Mouse (Mus musculus): ENCODE measurements around the gene A130010J15Rik. TPM values are rescaled to one million over a fixed set of nuclear protein-coding genes. Genes with fewer than 3 reads are reported as not detected.

A130010J15Rik gene
- 18.1 and 18.2 TPM in 2 replicates for polyA plus RNA-seq (2015; fragmentation: Nextera tagmentation; extraction: Ambion mirVana)

DNA sequence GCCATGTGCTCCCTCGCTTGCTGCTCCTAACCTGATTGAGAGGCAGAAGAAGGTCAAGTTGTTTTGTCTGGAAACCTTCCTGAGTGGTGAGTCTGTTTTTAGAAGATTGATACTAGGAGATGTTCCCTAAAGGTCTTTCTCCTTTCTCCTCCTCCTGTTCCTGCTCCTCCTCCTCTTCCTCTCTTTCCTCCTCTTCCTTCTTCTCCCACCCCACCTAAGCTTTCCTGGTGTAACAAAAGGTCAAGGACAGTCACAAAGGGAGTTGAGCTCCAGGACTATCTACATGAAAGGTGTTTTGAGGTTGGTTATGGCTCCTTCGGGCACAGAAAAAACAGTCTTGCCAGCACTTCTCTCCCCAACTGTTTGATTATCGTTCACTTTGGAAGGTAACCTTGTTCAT, at the start of gene A130010J15Rik:
TSS of gene A130010J15Rik (plus strand) at position 301 of the 400 bp plus-strand sequence.
- H3K4me1 ChIP-seq, result peaks cover 8% of the 10 kb centered on the region
- H3K27me3 ChIP-seq, result no peaks in the 10 kb centered on the region
- no peak within 1 kb of the TSS for H3K4me2 ChIP-seq (replicated peaks)
- no peaks in the 10 kb centered on the region for H3K36me3 ChIP-seq
- no peak for ATAC-seq (ENCODE audit: low FRiP score, low read depth)
- no peak within 1 kb of the TSS for H3K9ac ChIP-seq
- no peak within 1 kb of the TSS for H3K27ac ChIP-seq
- WGBS, result 93% methylated on average over 3 of the region's 3 CpGs
- H3K4me3 ChIP-seq, result no peak within 1 kb of the TSS
- no peaks in the 10 kb centered on the region for H3K9me3 ChIP-seq

DNA sequence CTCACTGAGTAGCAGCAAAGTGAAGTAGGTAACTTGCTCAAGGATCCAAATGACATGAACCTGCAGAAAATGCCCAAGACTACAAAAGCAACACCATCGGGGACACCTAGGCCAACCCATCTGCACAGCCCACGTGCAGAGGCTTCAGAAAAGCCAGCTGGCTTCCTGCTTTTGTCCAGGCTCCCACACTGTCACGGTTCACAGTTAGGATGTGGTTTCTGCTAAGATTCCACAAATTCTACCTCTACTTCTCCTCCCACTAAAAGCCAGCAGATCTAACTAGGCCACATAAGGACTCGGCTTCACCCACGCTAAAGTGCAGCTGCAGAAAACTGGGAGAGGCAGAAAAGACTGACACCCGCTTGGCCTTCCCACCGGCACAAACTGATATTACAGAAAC, 45.1 kb upstream of the A130010J15Rik start:
- no peak for ATAC-seq (ENCODE audit: low FRiP score, low read depth)
- H3K4me1 ChIP-seq, result no peaks in the 10 kb centered on the region
- H3K36me3 ChIP-seq, result peaks cover 86% of the 10 kb centered on the region
- H3K4me2 ChIP-seq (replicated peaks), result no peak overlapping the region
- WGBS, result 96% methylated on average over 7 of the region's 7 CpGs
- H3K9me3 ChIP-seq, result no peaks in the 10 kb centered on the region
- no peaks in the 10 kb centered on the region for H3K27me3 ChIP-seq
- H3K4me3 ChIP-seq, result no peak overlapping the region
- H3K9ac ChIP-seq, result no peak overlapping the region
- no peak overlapping the region for H3K27ac ChIP-seq

DNA sequence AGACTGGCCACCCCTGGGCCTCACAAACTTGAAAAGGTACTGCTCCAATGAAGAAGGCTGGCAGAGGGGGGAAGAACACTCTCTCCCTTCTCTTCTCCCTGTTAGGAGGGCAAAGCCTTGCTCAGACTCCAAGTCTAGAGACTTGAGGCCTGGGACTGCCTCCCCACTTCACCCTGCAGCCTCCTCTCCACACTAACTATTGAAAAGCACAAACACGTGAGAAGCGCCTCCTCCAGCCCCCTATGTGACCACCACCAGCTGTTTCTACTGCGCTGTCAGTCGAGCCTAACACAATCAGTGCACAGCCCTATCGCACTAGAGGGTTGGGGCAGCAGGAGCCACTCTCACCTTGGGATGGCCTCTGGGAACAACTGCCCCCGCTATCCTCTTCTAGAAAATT, 44.6 kb upstream of the A130010J15Rik start:
- H3K4me3 ChIP-seq, result no peak overlapping the region
- peaks cover 86% of the 10 kb centered on the region for H3K36me3 ChIP-seq
- no peaks in the 10 kb centered on the region for H3K27me3 ChIP-seq
- 93% methylated on average over 6 of the region's 6 CpGs for WGBS
- H3K9me3 ChIP-seq, result no peaks in the 10 kb centered on the region
- no peak for ATAC-seq (ENCODE audit: low FRiP score, low read depth)
- no peak overlapping the region for H3K27ac ChIP-seq
- H3K4me1 ChIP-seq, result no peaks in the 10 kb centered on the region
- no peak overlapping the region for H3K9ac ChIP-seq
- no peak overlapping the region for H3K4me2 ChIP-seq (replicated peaks)

DNA sequence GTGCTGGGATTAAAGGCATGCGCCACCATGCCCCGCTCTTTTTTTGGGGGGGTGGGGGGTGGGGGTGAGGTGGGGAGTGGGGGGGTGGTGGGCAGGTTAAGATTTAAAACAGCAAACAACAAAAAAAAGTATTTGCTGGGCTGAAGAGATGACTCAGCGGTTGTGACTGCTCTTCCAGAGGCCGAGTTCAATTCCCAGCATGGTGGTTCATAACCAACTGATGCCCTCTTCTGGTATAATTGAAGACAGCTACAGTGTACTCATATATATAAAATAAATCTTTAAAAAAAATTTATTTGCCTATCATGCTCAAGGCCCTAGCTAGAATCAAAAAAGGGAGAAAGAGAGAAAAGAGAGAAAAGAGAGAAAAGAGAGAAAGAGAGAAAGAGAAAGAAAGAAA, 42.0 kb upstream of the A130010J15Rik start:
- H3K27ac ChIP-seq, result no peak overlapping the region
- H3K9me3 ChIP-seq, result no peaks in the 10 kb centered on the region
- 84% methylated on average over 4 of the region's 4 CpGs for WGBS
- no peak for ATAC-seq (ENCODE audit: low FRiP score, low read depth)
- H3K4me3 ChIP-seq, result no peak overlapping the region
- H3K4me2 ChIP-seq (replicated peaks), result no peak overlapping the region
- peaks cover 11% of the 10 kb centered on the region for H3K4me1 ChIP-seq
- peaks cover 62% of the 10 kb centered on the region for H3K36me3 ChIP-seq
- no peaks in the 10 kb centered on the region for H3K27me3 ChIP-seq
- no peak overlapping the region for H3K9ac ChIP-seq

DNA sequence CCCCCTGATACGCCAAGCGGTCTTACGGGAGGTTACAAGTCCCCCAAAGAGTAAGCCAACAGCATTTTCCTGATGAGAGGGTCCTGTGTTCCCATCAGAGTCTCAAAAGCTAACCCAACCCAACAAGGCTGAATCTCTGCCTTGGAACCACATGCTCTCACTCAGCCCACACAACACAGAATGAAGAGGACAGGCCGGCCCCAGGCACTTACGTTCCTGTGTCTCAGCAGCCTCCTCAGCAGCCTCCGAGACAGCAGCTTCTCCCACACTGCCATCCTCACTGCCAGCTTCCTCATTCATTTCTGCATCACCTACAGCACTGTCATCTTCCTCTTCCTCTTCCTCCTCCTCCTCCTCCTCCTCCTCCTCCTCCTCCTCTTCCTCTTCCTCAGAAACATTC, 39.8 kb upstream of the A130010J15Rik start:
- WGBS, result 95% methylated on average over 6 of the region's 6 CpGs
- Histone ChIP-seq H3K9me3 (no peaks in the 10 kb centered on the region), H3K9ac (no peak overlapping the region), H3K36me3 (peaks cover 40% of the 10 kb centered on the region), H3K4me1 (peaks cover 11% of the 10 kb centered on the region), H3K4me2 (replicated peaks) (no peak overlapping the region), H3K4me3 (no peak overlapping the region), H3K27ac (no peak overlapping the region), H3K27me3 (no peaks in the 10 kb centered on the region)
- no peak for ATAC-seq (ENCODE audit: low FRiP score, low read depth)

DNA sequence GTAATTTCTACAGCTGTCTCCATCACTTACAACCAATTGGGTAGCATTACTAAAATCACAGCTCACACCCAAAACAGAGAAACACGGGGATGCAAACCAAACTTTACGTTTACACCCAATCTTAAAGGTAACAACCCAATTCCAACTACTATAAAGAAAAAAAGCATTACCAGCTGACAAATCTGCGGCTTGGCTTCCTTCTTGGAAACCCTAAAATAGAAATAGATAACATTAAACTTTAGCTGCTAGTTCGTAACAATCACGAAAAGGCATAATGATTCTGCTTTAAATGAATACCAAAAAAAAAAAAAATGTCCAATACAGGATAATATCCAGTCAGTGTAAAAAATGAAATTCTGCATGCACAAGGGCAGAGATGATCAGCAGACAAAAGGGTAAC, 38.5 kb upstream of the A130010J15Rik start:
- Histone ChIP-seq H3K9me3 (no peaks in the 10 kb centered on the region), H3K9ac (peak overlapping the region; percentile 89), H3K4me2 (replicated peaks) (peak overlapping the region; percentile 75), H3K27ac (no peak overlapping the region), H3K4me3 (peak overlapping the region; percentile 97), H3K36me3 (peaks cover 29% of the 10 kb centered on the region), H3K27me3 (no peaks in the 10 kb centered on the region), H3K4me1 (peaks cover 11% of the 10 kb centered on the region)
- 23% methylated on average over 5 of the region's 5 CpGs for WGBS
- ATAC-seq (ENCODE audit: low FRiP score, low read depth), result no peak

DNA sequence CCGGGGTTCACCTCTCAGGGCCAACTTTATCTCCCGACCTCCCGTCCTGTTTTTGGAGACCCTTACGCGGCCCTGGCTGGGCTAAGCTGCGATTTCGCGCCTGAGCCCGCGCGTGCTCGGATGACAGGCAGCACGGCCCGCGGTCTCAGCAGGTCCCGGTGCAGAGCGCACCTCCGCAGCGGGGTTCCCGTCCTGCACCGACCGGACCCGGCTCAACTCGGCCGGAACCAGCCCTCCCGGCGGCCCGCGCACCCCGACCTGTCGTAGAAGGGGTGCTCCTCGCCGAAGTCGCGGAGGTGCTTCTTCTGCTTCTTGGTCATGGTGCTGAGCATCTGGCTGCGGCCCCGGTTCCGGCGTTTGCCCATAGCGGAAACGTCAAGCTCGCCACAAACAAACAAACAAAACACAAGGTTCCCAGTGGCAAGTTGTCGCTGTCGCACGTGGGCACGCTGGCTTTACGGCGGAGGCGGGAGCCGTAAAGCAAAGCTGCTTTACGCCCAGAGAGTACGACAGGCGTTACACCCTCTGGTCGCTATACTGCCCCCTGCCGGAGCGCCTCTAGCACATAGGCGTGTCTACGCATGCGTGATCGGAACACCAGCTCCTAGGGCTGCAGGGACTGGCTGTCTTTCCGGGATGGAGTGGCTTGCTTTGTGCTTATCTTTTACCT, 37.9 kb upstream of the A130010J15Rik start, which contains the start of gene Diexf:
TSS of gene Diexf (minus strand) at position 487 of the 670 bp plus-strand sequence.
- Histone ChIP-seq H3K4me2 (replicated peaks) (peak within 1 kb of the TSS; percentile 75), H3K9ac (peak within 1 kb of the TSS; percentile 89), H3K27me3 (no peaks in the 10 kb centered on the region), H3K36me3 (peaks cover 25% of the 10 kb centered on the region), H3K4me1 (peaks cover 11% of the 10 kb centered on the region), H3K27ac (no peak within 1 kb of the TSS), H3K9me3 (no peaks in the 10 kb centered on the region), H3K4me3 (peak within 1 kb of the TSS; percentile 97)
- ATAC-seq (ENCODE audit: low FRiP score, low read depth), result peak; percentile 93
- WGBS, result under 1% methylated on average over 61 of the region's 61 CpGs

DNA sequence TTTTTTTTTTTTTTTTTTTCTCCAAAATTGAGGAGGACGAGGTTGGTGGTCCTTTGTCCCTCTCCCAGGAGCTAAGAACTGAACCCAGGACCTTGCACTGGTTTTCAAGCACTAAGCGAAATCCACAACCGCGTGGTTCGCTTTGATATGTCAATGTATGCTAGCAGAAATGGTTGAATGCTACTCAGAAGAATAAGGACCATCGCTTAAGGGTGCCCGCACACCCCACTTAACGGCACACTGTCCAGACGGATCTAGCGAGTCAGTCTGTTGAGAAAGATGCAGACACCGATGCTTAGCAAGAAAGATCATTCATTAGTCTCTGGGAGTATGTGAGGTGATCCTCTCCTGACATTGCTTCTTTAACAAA, 37.4 kb upstream of the A130010J15Rik start:
- H3K27me3 ChIP-seq, result no peaks in the 10 kb centered on the region
- peak overlapping the region; percentile 43; the same call in 1 of the 2 replicates for H3K9ac ChIP-seq
- ATAC-seq (ENCODE audit: low FRiP score, low read depth), result peak; percentile 48
- H3K4me2 ChIP-seq (replicated peaks), result peak overlapping the region; percentile 75
- WGBS, result 29% methylated on average over 11 of the region's 11 CpGs
- H3K27ac ChIP-seq, result no peak overlapping the region
- H3K4me3 ChIP-seq, result peak overlapping the region; percentile 97
- no peaks in the 10 kb centered on the region for H3K9me3 ChIP-seq
- peaks cover 11% of the 10 kb centered on the region for H3K4me1 ChIP-seq
- H3K36me3 ChIP-seq, result peaks cover 21% of the 10 kb centered on the region

DNA sequence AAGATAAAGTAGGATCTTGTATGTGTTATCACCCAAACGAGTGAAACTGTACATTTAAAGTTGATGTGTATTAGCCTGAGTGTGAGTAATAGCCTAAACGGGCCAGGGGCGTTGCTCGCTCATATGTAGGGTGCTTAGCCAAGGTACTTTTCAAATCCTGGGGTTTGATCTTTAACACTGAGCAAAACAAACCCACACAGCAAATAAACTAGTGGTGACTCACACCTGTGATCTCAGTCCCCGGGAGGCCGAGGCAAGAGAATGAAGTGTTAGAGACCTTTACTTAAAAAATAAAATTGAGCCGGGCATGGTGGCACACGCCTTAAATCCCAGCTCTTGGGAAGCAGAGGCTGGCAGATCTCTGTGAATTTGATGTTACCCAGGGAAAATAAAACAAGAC, 37.0 kb upstream of the A130010J15Rik start:
- ATAC-seq (ENCODE audit: low FRiP score, low read depth), result peak; percentile 13; the same call in 1 of the 2 replicates
- WGBS, result 64% methylated on average over 8 of the region's 8 CpGs

DNA sequence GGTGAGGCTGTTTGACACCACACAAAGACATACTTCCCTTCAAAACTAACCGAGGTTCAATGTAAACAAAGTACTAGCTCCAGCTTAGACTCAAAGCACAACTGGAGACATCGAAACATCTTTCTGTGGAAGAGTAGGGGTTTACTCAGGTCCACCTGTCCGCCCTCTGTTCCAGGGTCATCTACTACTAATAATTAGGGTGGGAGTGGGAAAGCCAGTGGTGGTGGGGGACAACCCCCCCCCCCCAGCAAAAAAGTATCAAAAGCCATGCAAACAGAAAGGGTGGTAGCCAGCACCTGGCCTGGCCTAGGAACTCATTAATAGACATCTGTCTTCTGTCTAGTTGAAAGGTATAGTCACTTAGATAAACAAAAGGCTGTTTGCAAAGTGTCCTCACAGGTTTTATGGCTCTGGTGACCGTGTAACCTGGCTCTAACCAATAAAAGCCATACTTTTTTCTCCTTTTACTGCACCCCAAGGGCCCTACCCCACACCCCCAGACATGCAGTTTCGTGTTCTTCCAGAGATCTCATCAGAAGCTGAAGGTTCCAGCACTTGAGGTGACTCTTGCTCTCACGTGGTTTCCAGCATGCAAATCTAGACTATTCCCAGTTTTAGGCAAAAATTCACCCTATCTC, 36.4 kb upstream of the A130010J15Rik start:
- Histone ChIP-seq H3K36me3 (peaks cover 19% of the 10 kb centered on the region), H3K4me2 (replicated peaks) (no peak overlapping the region), H3K27ac (no peak overlapping the region), H3K9me3 (no peaks in the 10 kb centered on the region), H3K9ac (no peak overlapping the region), H3K27me3 (no peaks in the 10 kb centered on the region), H3K4me3 (no peak overlapping the region), H3K4me1 (peaks cover 11% of the 10 kb centered on the region)
- no peak for ATAC-seq (ENCODE audit: low FRiP score, low read depth)
- WGBS, result 38% methylated on average over 6 of the region's 6 CpGs

More for the DNA sequence above, 37.0 kb upstream of the A130010J15Rik start:
- no peak overlapping the region for H3K27ac ChIP-seq
- H3K9ac ChIP-seq, result no peak overlapping the region
- H3K9me3 ChIP-seq, result no peaks in the 10 kb centered on the region
- peaks cover 20% of the 10 kb centered on the region for H3K36me3 ChIP-seq
- H3K27me3 ChIP-seq, result no peaks in the 10 kb centered on the region
- H3K4me2 ChIP-seq (replicated peaks), result peak overlapping the region; percentile 75
- peak overlapping the region; percentile 97 for H3K4me3 ChIP-seq
- peaks cover 11% of the 10 kb centered on the region for H3K4me1 ChIP-seq

DNA sequence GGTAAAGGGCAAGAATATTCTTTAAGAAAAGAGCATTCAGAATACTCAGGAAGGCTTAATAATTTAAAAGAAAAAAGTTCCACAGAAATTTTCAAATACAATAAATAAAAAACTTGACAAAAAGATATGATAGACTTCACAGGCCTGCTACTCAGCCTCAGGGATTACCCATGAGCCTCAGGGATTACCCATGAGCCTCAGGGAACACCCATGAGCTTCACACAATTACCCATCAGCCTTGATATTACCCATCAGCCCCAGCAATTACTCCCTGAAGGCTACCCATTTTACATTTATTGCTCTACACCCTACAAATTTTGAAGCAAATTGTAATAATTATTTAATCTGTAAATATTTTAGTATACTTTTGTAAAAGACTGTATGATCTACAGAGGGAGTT, 35.5 kb upstream of the A130010J15Rik start:
- H3K4me2 ChIP-seq (replicated peaks), result no peak overlapping the region
- no peak overlapping the region for H3K4me3 ChIP-seq
- no peak overlapping the region for H3K9ac ChIP-seq
- no peaks in the 10 kb centered on the region for H3K27me3 ChIP-seq
- H3K4me1 ChIP-seq, result peaks cover 11% of the 10 kb centered on the region
- H3K9me3 ChIP-seq, result no peaks in the 10 kb centered on the region
- no peak for ATAC-seq (ENCODE audit: low FRiP score, low read depth)
- peaks cover 9% of the 10 kb centered on the region for H3K36me3 ChIP-seq
- H3K27ac ChIP-seq, result no peak overlapping the region

DNA sequence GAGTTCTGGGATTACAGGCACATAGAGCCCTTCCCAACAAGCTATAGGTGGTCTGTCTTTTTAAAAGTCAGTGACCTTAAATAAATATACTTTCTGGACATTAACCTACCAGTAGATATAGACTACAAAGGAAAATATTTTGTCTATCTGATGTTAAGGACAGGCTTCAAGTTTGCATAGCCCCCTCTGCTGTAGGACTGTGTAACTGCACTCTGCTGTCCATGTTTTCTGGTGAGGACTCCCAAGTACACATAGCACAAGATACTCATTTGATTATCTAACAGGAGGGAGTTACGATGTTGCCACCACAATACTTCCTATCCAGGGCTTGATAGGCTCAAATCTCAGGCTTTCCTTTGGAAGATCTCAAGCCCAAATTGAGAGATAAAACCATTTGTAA, 34.1 kb upstream of the A130010J15Rik start:
- no peaks in the 10 kb centered on the region for H3K36me3 ChIP-seq
- ATAC-seq (ENCODE audit: low FRiP score, low read depth), result no peak
- 88% methylated on average over 1 of the region's 1 CpGs for WGBS
- no peak overlapping the region for H3K9ac ChIP-seq
- H3K4me1 ChIP-seq, result peaks cover 18% of the 10 kb centered on the region
- H3K9me3 ChIP-seq, result no peaks in the 10 kb centered on the region
- no peaks in the 10 kb centered on the region for H3K27me3 ChIP-seq
- no peak overlapping the region for H3K27ac ChIP-seq
- no peak overlapping the region for H3K4me3 ChIP-seq
- H3K4me2 ChIP-seq (replicated peaks), result no peak overlapping the region

All from limb, embryonic 13.5 days (tissue).